Mouse (Mus musculus): ENCODE measurements at regions not wholly inside any gene's neighbourhood (a gene's known extent, or its start where the extent isn't known, plus 50 kb on each side); places are given as distances from the start of the nearest gene placed in this dataset.
A peak's percentile ranks its signal among the peaks of the same experiment; 100 is the strongest.
"Not testable (repeated sequence)": the region's sequence is repeated elsewhere in the genome, so short reads cannot be mapped to it uniquely, and the experiment has no call there.

GRCm38 (mm10) chrX:64940677-64941446 lies 106.6 kb upstream of the Ctag2 start:
- DNase-seq (ENCODE audit: low spot score in 2 of 2), result peak; percentile 2

- not testable (repeated sequence) for DNase-seq (ENCODE audit: low spot score in 2 of 2)
Measured at GRCm38 (mm10) chrX:64978916-64979315, 68.5 kb upstream of the Ctag2 start.

All from right cerebral cortex, adult 2 months (tissue).